Mouse (Mus musculus) midbrain, embryonic 11.5 days (tissue): ENCODE data around the gene Spp1. TPM values are rescaled to one million over a fixed set of nuclear protein-coding genes. Genes with fewer than 3 reads are reported as not detected.

Experiments used
- polyA plus RNA-seq: library from polyadenylated mRNA; unstranded; fragments of >200 nt; fragmentation: Nextera tagmentation; extraction: Ambion mirVana; gene quantifications from 2 replicates; pipeline ENCODE4 v1.2.1, GENCODE M21; 2014

The Spp1 gene
- polyA plus RNA-seq, 1 experiment from 2014 or later, result 6.8 TPM

Other genes with a start within 250 kb of the Spp1 start
- 0.93 and 1.4 TPM in 2 replicates for gene Dmp1, start 232.5 kb upstream of the Spp1 start, polyA plus RNA-seq
- gene Ibsp, start 135.9 kb upstream of the Spp1 start, polyA plus RNA-seq, result not detected in 2 replicates
- gene Mepe, start 109.8 kb upstream of the Spp1 start, polyA plus RNA-seq, result not detected in 2 replicates
- gene Pkd2, start 24.3 kb downstream of the Spp1 start, polyA plus RNA-seq, result 10.3 and 11.2 TPM in 2 replicates
- gene BC005561, start 73.2 kb downstream of the Spp1 start, polyA plus RNA-seq, result 16.6 and 17.6 TPM in 2 replicates